Mouse (Mus musculus): ENCODE measurements at regions not wholly inside any gene's neighbourhood (a gene's known extent, or its start where the extent isn't known, plus 50 kb on each side); places are given as distances from the start of the nearest gene placed in this dataset.
"Not testable (repeated sequence)": the region's sequence is repeated elsewhere in the genome, so short reads cannot be mapped to it uniquely, and the experiment has no call there.

GRCm38 (mm10) chr5:3206160-3206559, 135.1 kb upstream of the Cdk6 start:
- TF ChIP-seq CTCF, POLR2A (IDR thresholded peaks at IDR 0.05; ENCODE audit: extremely low read depth, insufficient read depth, low read length): not testable (repeated sequence)

Data from cortical plate, adult 2 months (tissue).